10 mouse cellular contexts compared by ENCODE assay signal in genomic region chr17:46618769-46619682, GRCm38 (mm10). TPM values are rescaled to one million over a fixed set of nuclear protein-coding genes. Genes with fewer than 3 reads are reported as not detected.
DNase-seq lines count a peak whose midpoint lies in the region; ATAC-seq and TF ChIP-seq lines count a peak whose summit lies in the region.
"Had no signal": no experiment of that assay in that cellular context is flagged by ENCODE, and none has a peak within 500 bp of the region (broad histone marks: within the 10 kb centered on the region; RNA-seq: fewer than 3 reads in every experiment).

No protein-coding gene starts in this region.

- peak overlapping the region; percentile 45 for H3K4me2 ChIP-seq in heart, postnatal 0 days (ENCODE audit: low read depth, low read length)
- peak overlapping the region; percentile 30 for H3K4me2 ChIP-seq in embryonic facial prominence, embryonic 11.5 days (ENCODE audit: low read depth, low read length)
- peak overlapping the region; percentile 55 for H3K4me2 ChIP-seq in intestine, embryonic 15.5 days (replicated peaks)
- peak overlapping the region; percentile 39 for H3K4me2 ChIP-seq in neural tube, embryonic 12.5 days (replicated peaks)

- no peak for DNase-seq in heart, postnatal 0 days (ENCODE audit: low spot score)
- DNase-seq in heart, adult 2 months = no peak
- peak; percentile 65 for DNase-seq in embryonic facial prominence, embryonic 11.5 days (ENCODE audit: low spot score)
- no peak for DNase-seq in frontal cortex, postnatal 36 days (ENCODE audit: low spot score in 2 of 2)
- no peak for DNase-seq in gastrocnemius, adult 18-20 months (ENCODE audit: low spot score)
- no peak for DNase-seq in adrenal gland, adult 2 months
- DNase-seq: kidney, adult 18-20 months had no signal

- intact Hi-C loops in heart, adult 2 months (cut with DNase I) = no loop called here

- H3K79me2 ChIP-seq in heart, adult 2 months (replicated peaks; ENCODE audit: control insufficient read depth, insufficient read depth, low read length) = no peaks in the 10 kb centered on the region

- no peak for TF ChIP-seq POLR2A in heart, adult 2 months (IDR thresholded peaks at IDR 0.05; ENCODE audit: insufficient read depth, low read depth, low read length)

- H3K9ac ChIP-seq in heart, postnatal 0 days (replicated peaks; ENCODE audit: low read depth, low read length) = peak overlapping the region; percentile 5
- no peak overlapping the region for H3K9ac ChIP-seq in heart, adult 2 months (ENCODE audit: low read depth, low read length)
- peak overlapping the region; percentile 61 for H3K9ac ChIP-seq in embryonic facial prominence, embryonic 11.5 days (replicated peaks; ENCODE audit: low read length)
- H3K9ac ChIP-seq in intestine, embryonic 15.5 days = peak overlapping the region; percentile 48
- peak overlapping the region; percentile 26; the same call in 1 of the 2 replicates for H3K9ac ChIP-seq in neural tube, embryonic 12.5 days

- WGBS in heart, postnatal 0 days = 32% methylated on average over 27 of the region's 27 CpGs
- WGBS in heart, adult 2 months = 68% methylated on average over 27 of the region's 27 CpGs
- 3% methylated on average over 27 of the region's 27 CpGs for WGBS in embryonic facial prominence, embryonic 11.5 days
- WGBS in intestine, embryonic 15.5 days = 15% methylated on average over 27 of the region's 27 CpGs
- 3% methylated on average over 27 of the region's 27 CpGs for WGBS in neural tube, embryonic 12.5 days

- no peak overlapping the region for H3K4me3 ChIP-seq in heart, postnatal 0 days (ENCODE audit: low read depth, low read length)
- H3K4me3 ChIP-seq in heart, adult 2 months = no peak overlapping the region
- peak overlapping the region; percentile 7; the same call in 1 of the 2 replicates for H3K4me3 ChIP-seq in embryonic facial prominence, embryonic 11.5 days (ENCODE audit: low read depth, low read length)
- H3K4me3 ChIP-seq in intestine, embryonic 15.5 days (replicated peaks) = peak overlapping the region; percentile 13
- no peak overlapping the region for H3K4me3 ChIP-seq in neural tube, embryonic 12.5 days

- H3K36me3 ChIP-seq in heart, postnatal 0 days (replicated peaks; ENCODE audit: control insufficient read depth, insufficient read depth, low read length) = no peaks in the 10 kb centered on the region
- no peaks in the 10 kb centered on the region for H3K36me3 ChIP-seq in heart, adult 2 months (ENCODE audit: control insufficient read depth, insufficient read depth, low read length)
- no peaks in the 10 kb centered on the region for H3K36me3 ChIP-seq in embryonic facial prominence, embryonic 11.5 days (replicated peaks; ENCODE audit: control insufficient read depth, insufficient read depth, low read depth, low read length)
- H3K36me3 ChIP-seq in intestine, embryonic 15.5 days = no peaks in the 10 kb centered on the region
- no peaks in the 10 kb centered on the region for H3K36me3 ChIP-seq in neural tube, embryonic 12.5 days

- no peak for TF ChIP-seq EP300 in heart, postnatal 0 days (IDR thresholded peaks at IDR 0.05; ENCODE audit: low read depth)
- TF ChIP-seq EP300 in heart, adult 2 months (IDR thresholded peaks at IDR 0.05; ENCODE audit: insufficient read depth, low read depth, low read length) = no peak

- H3K27me3 ChIP-seq in heart, postnatal 0 days (ENCODE audit: control insufficient read depth, insufficient read depth, low read length) = no peaks in the 10 kb centered on the region
- no peaks in the 10 kb centered on the region for H3K27me3 ChIP-seq in heart, adult 2 months (ENCODE audit: control insufficient read depth, insufficient read depth, low read length)
- no peaks in the 10 kb centered on the region for H3K27me3 ChIP-seq in embryonic facial prominence, embryonic 11.5 days (ENCODE audit: control insufficient read depth, insufficient read depth, low read length)
- no peaks in the 10 kb centered on the region for H3K27me3 ChIP-seq in intestine, embryonic 15.5 days (replicated peaks)
- no peaks in the 10 kb centered on the region for H3K27me3 ChIP-seq in neural tube, embryonic 12.5 days (replicated peaks)

- no peaks in the 10 kb centered on the region for H3K9me3 ChIP-seq in heart, postnatal 0 days (replicated peaks; ENCODE audit: control insufficient read depth, low read length)
- no peaks in the 10 kb centered on the region for H3K9me3 ChIP-seq in embryonic facial prominence, embryonic 11.5 days (replicated peaks; ENCODE audit: control insufficient read depth, low read length)
- H3K9me3 ChIP-seq in intestine, embryonic 15.5 days = no peaks in the 10 kb centered on the region
- H3K9me3 ChIP-seq in neural tube, embryonic 12.5 days = no peaks in the 10 kb centered on the region

- H3K27ac ChIP-seq in heart, postnatal 0 days (ENCODE audit: low read depth) = peak overlapping the region; percentile 53
- no peak overlapping the region for H3K27ac ChIP-seq in heart, adult 2 months
- peak overlapping the region; percentile 98 for H3K27ac ChIP-seq in embryonic facial prominence, embryonic 11.5 days (replicated peaks; ENCODE audit: low read depth, low read length)
- H3K27ac ChIP-seq in intestine, embryonic 15.5 days = peak overlapping the region; percentile 90
- peak overlapping the region; percentile 43 for H3K27ac ChIP-seq in neural tube, embryonic 12.5 days

- TF ChIP-seq CTCF in heart, postnatal 0 days (IDR thresholded peaks at IDR 0.05; ENCODE audit: low read depth) = no peak
- TF ChIP-seq CTCF in heart, adult 2 months (IDR thresholded peaks at IDR 0.05) = no peak

- peaks cover 60% of the 10 kb centered on the region for H3K4me1 ChIP-seq in heart, postnatal 0 days (ENCODE audit: control insufficient read depth, insufficient read depth)
- H3K4me1 ChIP-seq in heart, adult 2 months (ENCODE audit: control insufficient read depth, insufficient read depth, low read length) = peaks cover 6% of the 10 kb centered on the region
- peaks cover 18% of the 10 kb centered on the region for H3K4me1 ChIP-seq in embryonic facial prominence, embryonic 11.5 days (ENCODE audit: control insufficient read depth, insufficient read depth, low read length)
- peaks cover 75% of the 10 kb centered on the region for H3K4me1 ChIP-seq in intestine, embryonic 15.5 days (replicated peaks)
- H3K4me1 ChIP-seq in neural tube, embryonic 12.5 days = peaks cover 72% of the 10 kb centered on the region

- no peak; the same call in 1 of the 2 replicates for ATAC-seq in heart, postnatal 0 days (ENCODE audit: insufficient read depth, low read depth)
- ATAC-seq in embryonic facial prominence, embryonic 11.5 days (replicated peaks; ENCODE audit: insufficient number of reproducible peaks, low FRiP score, low TSS enrichment, low read depth) = peak; percentile 29; the same call in 1 of the 2 replicates
- ATAC-seq in intestine, embryonic 15.5 days = peak; percentile 62
- peak; percentile 48; the same call in 1 of the 2 replicates for ATAC-seq in neural tube, embryonic 12.5 days (ENCODE audit: low FRiP score, low read depth)

RNA-seq across cellular contexts. Expression of gene Ptk7, which starts 10.3 kb away (rescaled TPM):
- total RNA-seq in heart, postnatal 0 days (2014; rRNA removed; ENCODE audit: low replicate concordance) = 57.9 and 70.4 TPM in 2 replicates
- polyA plus RNA-seq in heart, postnatal 0 days (2015; fragmentation: Nextera tagmentation; extraction: Ambion mirVana) = 16.9 and 17.2 TPM in 2 replicates
- total RNA-seq in heart, adult 2 months (2021) = 1 to 10 TPM; 2.6 TPM
- 2.8 and 3.1 TPM in 2 replicates for polyA plus RNA-seq in heart, adult 2 months (2012; rRNA removed)
- polyA plus RNA-seq in embryonic facial prominence, embryonic 11.5 days (2014; fragmentation: Nextera tagmentation; extraction: Ambion mirVana) = 25.7 and 34.5 TPM in 2 replicates
- 61.8 and 66.2 TPM in 2 replicates for polyA plus RNA-seq in intestine, embryonic 15.5 days (2015; fragmentation: Nextera tagmentation; extraction: Ambion mirVana)
- polyA plus RNA-seq in neural tube, embryonic 12.5 days (2016; fragmentation: Nextera tagmentation; extraction: Ambion mirVana) = 68.3 and 69.7 TPM in 2 replicates
- under 1 TPM; 0.30 to 0.38 TPM for total RNA-seq in gastrocnemius, adult 18-20 months (2021)
- 1 to 10 TPM; 4.6 to 8.0 TPM for total RNA-seq in adrenal gland, adult 2 months (2021)
- 8.6 and 9.2 TPM in 2 replicates for polyA plus RNA-seq in adrenal gland, adult 2 months (2012; rRNA removed)
- total RNA-seq: neutrophil, adult 5-6 weeks had no signal

RNA-seq across cellular contexts. Expression of gene Klc4, which starts 26.8 kb away (rescaled TPM):
- 26.2 and 29.0 TPM in 2 replicates for total RNA-seq in heart, postnatal 0 days (2014; rRNA removed; ENCODE audit: low replicate concordance)
- polyA plus RNA-seq in heart, postnatal 0 days (2015; fragmentation: Nextera tagmentation; extraction: Ambion mirVana) = 25.1 and 28.8 TPM in 2 replicates
- 10 to 100 TPM; 23.5 to 25.7 TPM for total RNA-seq in heart, adult 2 months (2021)
- polyA plus RNA-seq in heart, adult 2 months (2012; rRNA removed) = 20.9 and 22.3 TPM in 2 replicates
- 17.7 and 22.5 TPM in 2 replicates for polyA plus RNA-seq in embryonic facial prominence, embryonic 11.5 days (2014; fragmentation: Nextera tagmentation; extraction: Ambion mirVana)
- polyA plus RNA-seq in intestine, embryonic 15.5 days (2015; fragmentation: Nextera tagmentation; extraction: Ambion mirVana) = 64.6 and 73.2 TPM in 2 replicates
- 45.2 and 47.4 TPM in 2 replicates for polyA plus RNA-seq in neural tube, embryonic 12.5 days (2016; fragmentation: Nextera tagmentation; extraction: Ambion mirVana)
- 10 to 100 TPM; 12.6 to 13.4 TPM for total RNA-seq in gastrocnemius, adult 18-20 months (2021)
- total RNA-seq in adrenal gland, adult 2 months (2021) = 10 to 100 TPM; 40.9 to 43.1 TPM
- polyA plus RNA-seq in adrenal gland, adult 2 months (2012; rRNA removed) = 25.7 and 29.7 TPM in 2 replicates

RNA-seq across cellular contexts. Expression of gene Mrpl2, which starts 27.0 kb away (rescaled TPM):
- total RNA-seq in heart, postnatal 0 days (2014; rRNA removed; ENCODE audit: low replicate concordance) = 96.7 and 116 TPM in 2 replicates
- polyA plus RNA-seq in heart, postnatal 0 days (2015; fragmentation: Nextera tagmentation; extraction: Ambion mirVana) = 152 and 158 TPM in 2 replicates
- total RNA-seq in heart, adult 2 months (2021) = 100 to 1,000 TPM; 112 to 132 TPM
- polyA plus RNA-seq in heart, adult 2 months (2012; rRNA removed) = 71.5 and 87.8 TPM in 2 replicates
- polyA plus RNA-seq in embryonic facial prominence, embryonic 11.5 days (2014; fragmentation: Nextera tagmentation; extraction: Ambion mirVana) = 114 and 117 TPM in 2 replicates
- polyA plus RNA-seq in intestine, embryonic 15.5 days (2015; fragmentation: Nextera tagmentation; extraction: Ambion mirVana) = 148 and 156 TPM in 2 replicates
- polyA plus RNA-seq in neural tube, embryonic 12.5 days (2016; fragmentation: Nextera tagmentation; extraction: Ambion mirVana) = 76.9 and 86.9 TPM in 2 replicates
- total RNA-seq in gastrocnemius, adult 18-20 months (2021) = 100 to 1,000 TPM; 104 TPM
- 100 to 1,000 TPM in 1 of 2 experiments, 10 to 100 TPM in 1; 82.9 to 113 TPM for total RNA-seq in adrenal gland, adult 2 months (2021)
- polyA plus RNA-seq in adrenal gland, adult 2 months (2012; rRNA removed) = 343 and 456 TPM in 2 replicates

RNA-seq across cellular contexts. Expression of gene Cul7, which starts 31.1 kb away (rescaled TPM):
- total RNA-seq in heart, postnatal 0 days (2014; rRNA removed; ENCODE audit: low replicate concordance) = 92.7 and 95.5 TPM in 2 replicates
- polyA plus RNA-seq in heart, postnatal 0 days (2015; fragmentation: Nextera tagmentation; extraction: Ambion mirVana) = 18.6 and 20.6 TPM in 2 replicates
- 10 to 100 TPM; 16.8 to 18.4 TPM for total RNA-seq in heart, adult 2 months (2021)
- polyA plus RNA-seq in heart, adult 2 months (2012; rRNA removed) = 23.4 and 24.7 TPM in 2 replicates
- polyA plus RNA-seq in embryonic facial prominence, embryonic 11.5 days (2014; fragmentation: Nextera tagmentation; extraction: Ambion mirVana) = 27.9 and 28.1 TPM in 2 replicates
- 41.1 and 45.7 TPM in 2 replicates for polyA plus RNA-seq in intestine, embryonic 15.5 days (2015; fragmentation: Nextera tagmentation; extraction: Ambion mirVana)
- polyA plus RNA-seq in neural tube, embryonic 12.5 days (2016; fragmentation: Nextera tagmentation; extraction: Ambion mirVana) = 42.0 and 45.2 TPM in 2 replicates
- total RNA-seq in gastrocnemius, adult 18-20 months (2021) = 1 to 10 TPM; 3.4 to 4.1 TPM
- 10 to 100 TPM; 28.6 to 36.3 TPM for total RNA-seq in adrenal gland, adult 2 months (2021)
- 52.6 and 53.3 TPM in 2 replicates for polyA plus RNA-seq in adrenal gland, adult 2 months (2012; rRNA removed)

RNA-seq across cellular contexts. Expression of gene Rrp36, which starts 55.1 kb away (rescaled TPM):
- 15.5 and 18.8 TPM in 2 replicates for total RNA-seq in heart, postnatal 0 days (2014; rRNA removed; ENCODE audit: low replicate concordance)
- polyA plus RNA-seq in heart, postnatal 0 days (2015; fragmentation: Nextera tagmentation; extraction: Ambion mirVana) = 26.6 and 29.7 TPM in 2 replicates
- total RNA-seq in heart, adult 2 months (2021) = 10 to 100 TPM; 10.7 to 11.3 TPM
- polyA plus RNA-seq in heart, adult 2 months (2012; rRNA removed) = 19.4 and 24.3 TPM in 2 replicates
- polyA plus RNA-seq in embryonic facial prominence, embryonic 11.5 days (2014; fragmentation: Nextera tagmentation; extraction: Ambion mirVana) = 54.0 and 61.6 TPM in 2 replicates
- polyA plus RNA-seq in intestine, embryonic 15.5 days (2015; fragmentation: Nextera tagmentation; extraction: Ambion mirVana) = 56.4 and 58.4 TPM in 2 replicates
- polyA plus RNA-seq in neural tube, embryonic 12.5 days (2016; fragmentation: Nextera tagmentation; extraction: Ambion mirVana) = 52.1 and 54.1 TPM in 2 replicates
- total RNA-seq in gastrocnemius, adult 18-20 months (2021) = 10 to 100 TPM in 1 of 2 experiments, 1 to 10 TPM in 1; 8.4 to 11.8 TPM
- 10 to 100 TPM; 24.2 to 28.5 TPM for total RNA-seq in adrenal gland, adult 2 months (2021)
- polyA plus RNA-seq in adrenal gland, adult 2 months (2012; rRNA removed) = 21.7 and 23.8 TPM in 2 replicates

Comparison
In these comparisons a context has a peak if more than half of its experiments do, and no peak if none do; other contexts are left out.
1. H3K4me3 ChIP-seq: peak in embryonic facial prominence, embryonic 11.5 days (single experiment) and intestine, embryonic 15.5 days (single experiment); none in heart, postnatal 0 days (single experiment), heart, adult 2 months (single experiment) and neural tube, embryonic 12.5 days (single experiment).
2. Peak in every context shown above with its lines, with median percentiles within 50 percentile points of each other: H3K4me2 ChIP-seq.